Mouse (Mus musculus) adrenal gland, postnatal 25 days (tissue): Measurements from ENCODE around the gene Olfr138. TPM values are rescaled to one million over a fixed set of nuclear protein-coding genes. Genes with fewer than 3 reads are reported as not detected.

Experiments
- DNase-seq: peaks from one replicate; pipeline ENCODE4 v3.0.0; 2021; ENCODE audit warnings: mixed read lengths
- long read RNA-seq: library from polyadenylated mRNA; stranded (forward); transcript quantifications from one replicate; pipeline ENCODE4 v2.0.0, GENCODE M21; 2021
- total RNA-seq: library from RNA; stranded (reverse); gene quantifications from 2 replicates; pipeline ENCODE4 v1.2.3, GENCODE M21; 2021

Olfr138 gene
- total RNA-seq, result not detected in 2 replicates
- long read RNA-seq, result 0 reads

- DNase-seq, result no peak
Measured at GRCm38 (mm10) chr17:38260735-38261134, at the start of gene Olfr138. TSS of gene Olfr138 (plus strand) at chr17:38261035.

- no peak for DNase-seq
Measured at GRCm38 (mm10) chr17:38307470-38307869, 46.6 kb downstream of the Olfr138 start, which contains the start of gene Olfr137. TSS of gene Olfr137 (minus strand) at chr17:38307570.

Other genes starting within 250 kb of the Olfr138 start
- not detected in 2 replicates for gene Olfr129, start 201.0 kb upstream of the Olfr138 start, total RNA-seq
- not detected in 2 replicates for gene Olfr130, start 197.1 kb upstream of the Olfr138 start, total RNA-seq
- not detected in 2 replicates for gene Olfr131, start 172.3 kb upstream of the Olfr138 start, total RNA-seq
- not detected in 2 replicates for gene Olfr132, start 126.5 kb upstream of the Olfr138 start, total RNA-seq
- not detected in 2 replicates for gene Olfr133, start 115.8 kb upstream of the Olfr138 start, total RNA-seq
- not detected in 2 replicates for gene Olfr134, start 89.6 kb upstream of the Olfr138 start, total RNA-seq
- not detected in 2 replicates for gene Olfr135, start 56.7 kb upstream of the Olfr138 start, total RNA-seq
- gene Olfr137, start 46.5 kb downstream of the Olfr138 start, total RNA-seq, result not detected in 2 replicates
- gene Olfr136, start 68.8 kb downstream of the Olfr138 start, total RNA-seq, result not detected in 2 replicates
- gene Esp36, start 159.2 kb downstream of the Olfr138 start, total RNA-seq, result not detected in 2 replicates